Mouse (Mus musculus): ENCODE measurements around the gene F8.

F8 gene

DNA sequence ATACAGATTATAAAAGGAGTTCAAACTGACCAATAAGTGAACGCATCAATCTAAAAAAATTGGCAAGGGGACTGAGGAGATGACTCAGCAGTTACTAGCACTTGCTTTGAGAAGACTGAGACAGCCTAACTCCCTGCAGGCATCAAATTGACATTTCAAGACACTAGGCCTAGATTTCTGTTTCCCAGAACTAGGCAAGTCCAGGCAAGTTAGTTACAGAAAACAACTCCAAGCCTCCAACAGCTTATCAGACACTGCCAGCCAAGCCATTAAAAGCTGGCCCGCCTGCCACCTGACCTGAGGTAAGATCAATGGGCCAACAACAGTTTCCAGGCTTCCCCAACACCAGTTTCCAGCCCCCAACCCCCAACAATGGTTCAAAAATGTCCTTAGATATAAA lies 244.7 kb downstream of the F8 start:
- no peak for DNase-seq

- DNase-seq = no peak
Measured at GRCm38 (mm10) chrX:75136938-75137337, 245.5 kb downstream of the F8 start.

GRCm38 (mm10) chrX:75130467-75131160 lies 251.8 kb downstream of the F8 start, which contains the start of gene Mpp1:
TSS of gene Mpp1 (minus strand) at chrX:75131016.
- DNase-seq = peak; percentile 84 to 91

- no peak for DNase-seq
Measured at GRCm38 (mm10) chrX:75129474-75129873, 252.9 kb downstream of the F8 start.

- DNase-seq = peak; percentile 38 to 71
Measured at GRCm38 (mm10) chrX:75128333-75128980, 254.0 kb downstream of the F8 start.

GRCm38 (mm10) chrX:75126893-75127292 lies 255.5 kb downstream of the F8 start:
- DNase-seq = no peak

DNA sequence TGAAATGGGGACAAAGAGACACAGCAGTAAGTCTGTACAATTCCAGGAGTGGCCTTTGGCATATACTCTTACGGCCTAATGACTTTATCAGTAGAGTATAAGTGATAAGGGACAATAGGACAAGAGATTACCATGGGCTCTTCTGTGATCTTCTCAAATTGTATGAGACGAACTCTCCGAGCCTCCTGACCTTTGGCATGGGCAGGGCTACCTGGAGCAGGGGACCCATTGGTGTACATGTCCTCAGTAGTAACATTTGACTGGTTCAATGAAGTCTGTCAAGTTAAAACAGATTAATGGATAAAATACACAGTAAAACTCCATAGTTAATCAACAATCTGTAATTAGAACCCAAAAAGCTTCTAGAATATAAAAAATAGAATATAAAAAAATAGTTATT lies 256.8 kb downstream of the F8 start:
- DNase-seq = peak in 1 of 2 experiments; percentile 5

Data from kidney, postnatal 25 days (tissue).